Mouse (Mus musculus) B cell, adult 67 days (primary cell): ENCODE data around the gene Nmur2. TPM values are rescaled to one million over a fixed set of nuclear protein-coding genes. Genes with fewer than 3 reads are reported as not detected.

Experiments
- total RNA-seq, 2 experiments: library from RNA; stranded (reverse); gene quantifications; 4 replicates each; pipeline ENCODE4 v1.2.4; 2023

The Nmur2 gene
- total RNA-seq = not detected

GRCm38 (mm10) chr11:56040917-56041316, at the start of gene Nmur2:
Gene Nmur2 (minus strand): TSS chr11:56041010.

